Mouse (Mus musculus) limb, embryonic 14.5 days (tissue): ENCODE measurements around the gene Rpgr. TPM values are rescaled to one million over a fixed set of nuclear protein-coding genes. Genes with fewer than 3 reads are reported as not detected.

Experiments used
- ATAC-seq: fragments of 200-750 bp; cut with Nextera tagmentation; 2 replicates; pipeline ENCODE4 v1.8.0; 2017; ENCODE audit warnings: low read depth, moderate number of reproducible peaks, moderate TSS enrichment; ENCODE audit not compliant: low FRiP score
- DNase-seq: peaks from one replicate; pipeline ENCODE4 v3.0.0-alpha.2; 2015; ENCODE audit warnings: low spot score
- H3K27ac ChIP-seq: fragments of 300-500 bp; sonication (generic); replicated peaks from 2 replicates; pipeline ENCODE4 v1.5.1; 2014; ENCODE audit warnings: low read depth, mild to moderate bottlenecking, low read length, moderate library complexity, mixed read lengths
- H3K27me3 ChIP-seq: fragments of 300-500 bp; sonication (generic); 2 replicates; pipeline ENCODE4 v1.6.1; 2014; ENCODE audit warnings: low read length, mixed read lengths; ENCODE audit not compliant: control insufficient read depth, insufficient read depth
- H3K36me3 ChIP-seq: fragments of 300-500 bp; sonication (generic); 2 replicates; pipeline ENCODE4 v1.6.1; 2014; ENCODE audit warnings: mild to moderate bottlenecking, low read length, moderate library complexity, mixed read lengths; ENCODE audit not compliant: control insufficient read depth, insufficient read depth
- H3K4me1 ChIP-seq: fragments of 300-500 bp; sonication (generic); 2 replicates; pipeline ENCODE4 v1.6.1; 2014; ENCODE audit warnings: antibody characterized with exemption, low read length, mixed read lengths; ENCODE audit not compliant: control insufficient read depth, insufficient read depth
- H3K4me2 ChIP-seq: fragments of 300-500 bp; sonication (generic); replicated peaks from 2 replicates; pipeline ENCODE4 v1.6.1; 2014; ENCODE audit warnings: low read depth, mild to moderate bottlenecking, low read length, moderate library complexity; ENCODE audit not compliant: severe bottlenecking
- H3K4me3 ChIP-seq: fragments of 300-500 bp; sonication (generic); replicated peaks from 2 replicates; pipeline ENCODE4 v1.5.1; 2014; ENCODE audit warnings: low read length
- H3K9ac ChIP-seq: fragments of 300-500 bp; sonication (generic); 2 replicates; pipeline ENCODE4 v1.6.1; 2014; ENCODE audit warnings: mild to moderate bottlenecking, low read depth, low read length, moderate library complexity; ENCODE audit not compliant: severe bottlenecking
- H3K9me3 ChIP-seq: fragments of 300-500 bp; sonication (generic); 2 replicates; pipeline ENCODE4 v1.6.1; 2016; ENCODE audit warnings: low read length; ENCODE audit not compliant: control insufficient read depth
- POLR2A ChIP-seq: fragments of 200-500 bp; IDR thresholded peaks from 2 replicates; pipeline ENCODE4 v1.8.0; 2012; ENCODE audit warnings: inconsistent platforms, mild to moderate bottlenecking, moderate library complexity, borderline replicate concordance; ENCODE audit not compliant: insufficient read depth, insufficient read length; ENCODE audit errors: extremely low read depth
- WGBS: fragments of 180-500 bp; shearing (Covaris S2); extraction: QIAGEN DNeasy Blood & Tissue Kit; methylation state at CpG from one replicate; pipeline ENCODE4 v1.1.7; 2014; 5-methylcytosine and 5-hydroxymethylcytosine counted together
- polyA plus RNA-seq, 2 experiments: library from polyadenylated mRNA; depleted of rRNA in 1 of 2; stranded (reverse) in 1 of 2; unstranded in 1 of 2; fragments of >200 nt; fragmentation: Nextera tagmentation in 1 of 2; extraction: Ambion mirVana in 1 of 2; gene quantifications; 2 replicates each; pipeline versions ENCODE4 v1.2.1 to v1.2.3; 2012 to 2014

The Rpgr gene
- polyA plus RNA-seq, 2 experiments: 8.6 to 9.9 TPM

DNA sequence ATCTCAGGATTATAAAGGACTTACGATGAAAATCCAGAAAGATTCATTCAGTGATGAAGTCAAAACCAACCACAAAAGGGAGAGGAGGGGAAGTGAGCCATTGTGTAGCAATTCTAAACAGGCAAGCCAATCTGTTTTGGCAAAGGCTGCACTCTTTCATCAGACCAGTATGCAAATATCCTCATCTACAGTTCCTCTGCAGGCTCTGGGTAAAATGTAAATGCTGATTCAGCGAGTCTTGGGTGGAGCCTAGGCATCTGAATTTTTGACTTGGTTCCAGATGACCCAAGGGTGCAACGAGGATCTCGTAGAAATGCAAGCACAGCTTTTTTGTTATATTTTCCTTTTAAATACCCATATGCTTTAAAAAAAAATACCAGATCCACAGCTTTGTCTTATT, 108.2 kb downstream of the Rpgr start:
- ATAC-seq (no peak), DNase-seq (no peak)
- H3K27me3 ChIP-seq: no peaks in the 10 kb centered on the region
- 64% methylated on average over 4 of the region's 4 CpGs for WGBS
- H3K9me3 ChIP-seq: no peaks in the 10 kb centered on the region
- no peak overlapping the region for H3K4me2 ChIP-seq
- H3K9ac ChIP-seq: no peak overlapping the region
- no peak overlapping the region for H3K27ac ChIP-seq
- no peaks in the 10 kb centered on the region for H3K4me1 ChIP-seq
- no peak for TF ChIP-seq POLR2A
- H3K36me3 ChIP-seq: no peaks in the 10 kb centered on the region
- H3K4me3 ChIP-seq: no peak overlapping the region

GRCm38 (mm10) chrX:10105475-10105874, 111.2 kb downstream of the Rpgr start:
- WGBS: 55% methylated on average over 5 of the region's 5 CpGs
- Histone ChIP-seq H3K4me1 (no peaks in the 10 kb centered on the region), H3K4me3 (no peak overlapping the region), H3K27me3 (no peaks in the 10 kb centered on the region), H3K36me3 (no peaks in the 10 kb centered on the region), H3K27ac (no peak overlapping the region), H3K4me2 (no peak overlapping the region), H3K9ac (no peak overlapping the region), H3K9me3 (no peaks in the 10 kb centered on the region)
- no peak for TF ChIP-seq POLR2A
- DNase-seq: no peak
- no peak for ATAC-seq

DNA sequence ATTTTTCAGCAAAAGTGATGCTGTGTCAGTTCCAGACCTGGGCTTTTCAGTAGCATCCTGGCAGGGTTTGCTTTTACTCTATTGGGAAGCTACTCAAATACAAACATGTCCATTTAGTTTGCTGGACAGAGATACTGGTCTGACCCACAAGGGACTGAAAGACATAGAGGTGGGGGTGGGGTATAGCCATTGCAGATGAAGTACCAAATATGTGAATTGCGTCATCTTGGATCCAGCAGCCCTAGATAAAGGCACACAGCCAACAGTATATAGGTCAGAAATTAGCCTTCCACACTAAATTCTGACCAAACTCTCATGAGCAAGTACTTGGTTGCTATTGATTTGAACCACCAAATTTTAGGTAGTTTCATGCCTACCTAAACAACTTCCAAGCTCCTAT, 114.0 kb downstream of the Rpgr start:
- no peak for ATAC-seq
- Histone ChIP-seq H3K4me2 (no peak overlapping the region), H3K9ac (no peak overlapping the region), H3K4me1 (no peaks in the 10 kb centered on the region), H3K36me3 (no peaks in the 10 kb centered on the region), H3K27me3 (no peaks in the 10 kb centered on the region), H3K4me3 (no peak overlapping the region), H3K27ac (no peak overlapping the region), H3K9me3 (no peaks in the 10 kb centered on the region)
- TF ChIP-seq POLR2A: no peak
- 88% methylated on average over 1 of the region's 1 CpGs for WGBS
- no peak for DNase-seq

GRCm38 (mm10) chrX:10095797-10096196, 120.9 kb downstream of the Rpgr start:
- WGBS: 55% methylated on average over 3 of the region's 3 CpGs
- no peak for ATAC-seq
- no peak for DNase-seq

DNA sequence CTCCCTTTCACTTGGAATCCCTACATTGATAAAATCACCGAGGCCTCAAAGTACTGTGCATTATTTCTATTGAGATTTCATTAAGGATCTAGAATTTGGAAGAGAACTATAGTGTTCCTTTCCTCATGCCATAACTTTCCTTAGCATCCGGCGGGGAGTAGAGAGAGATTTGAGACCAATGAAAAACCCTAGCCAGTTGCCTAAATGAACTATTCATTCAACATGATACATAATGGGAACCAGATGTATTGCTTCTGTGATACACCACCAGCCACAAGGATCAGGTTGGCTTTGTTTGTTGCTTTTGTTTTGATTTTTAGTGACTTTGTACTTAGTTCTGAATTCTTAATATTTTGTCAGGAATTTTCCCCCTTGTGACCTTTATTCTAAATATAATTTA, 136.3 kb downstream of the Rpgr start:
- Histone ChIP-seq H3K4me3 (no peak overlapping the region), H3K36me3 (no peaks in the 10 kb centered on the region), H3K4me2 (no peak overlapping the region), H3K27ac (no peak overlapping the region), H3K4me1 (no peaks in the 10 kb centered on the region), H3K9ac (no peak overlapping the region), H3K27me3 (no peaks in the 10 kb centered on the region), H3K9me3 (no peaks in the 10 kb centered on the region)
- no peak for DNase-seq
- no peak for TF ChIP-seq POLR2A
- WGBS: 45% methylated on average over 3 of the region's 3 CpGs
- no peak for ATAC-seq

More at GRCm38 (mm10) chrX:10095797-10096196, 120.9 kb downstream of the Rpgr start:
- Histone ChIP-seq H3K4me3 (no peak overlapping the region), H3K4me1 (no peaks in the 10 kb centered on the region), H3K9ac (no peak overlapping the region), H3K36me3 (no peaks in the 10 kb centered on the region), H3K27ac (no peak overlapping the region), H3K9me3 (no peaks in the 10 kb centered on the region), H3K27me3 (no peaks in the 10 kb centered on the region), H3K4me2 (no peak overlapping the region)
- TF ChIP-seq POLR2A: no peak

GRCm38 (mm10) chrX:10079981-10080380, 136.7 kb downstream of the Rpgr start:
- DNase-seq: peak; percentile 30
- no peak overlapping the region for H3K9ac ChIP-seq

More at GRCm38 (mm10) chrX:10079981-10080380, 136.7 kb downstream of the Rpgr start:
- no peak for TF ChIP-seq POLR2A
- no peak for ATAC-seq
- H3K9me3 ChIP-seq: no peaks in the 10 kb centered on the region
- no peak overlapping the region for H3K27ac ChIP-seq
- no peak overlapping the region for H3K4me2 ChIP-seq
- 36% methylated on average over 1 of the region's 1 CpGs for WGBS
- no peaks in the 10 kb centered on the region for H3K27me3 ChIP-seq
- H3K4me3 ChIP-seq: no peak overlapping the region
- H3K4me1 ChIP-seq: no peaks in the 10 kb centered on the region
- no peaks in the 10 kb centered on the region for H3K36me3 ChIP-seq
